Mouse (Mus musculus) embryonic facial prominence, embryonic 10.5 days (tissue): ENCODE results near the gene Pde1b. TPM values are rescaled to one million over a fixed set of nuclear protein-coding genes. Genes with fewer than 3 reads are reported as not detected.

Experiments
- DNase-seq: peaks from one replicate; pipeline ENCODE4 v3.0.0-alpha.2; 2017; ENCODE audit warnings: low spot score
- H3K27ac ChIP-seq: fragments of 300-500 bp; sonication (generic); replicated peaks from 2 replicates; pipeline ENCODE4 v1.5.1; 2016; ENCODE audit warnings: mild to moderate bottlenecking
- H3K27me3 ChIP-seq: fragments of 300-500 bp; sonication (generic); replicated peaks from 2 replicates; pipeline ENCODE4 v1.6.1; 2016; ENCODE audit warnings: low read depth, mild to moderate bottlenecking; ENCODE audit not compliant: poor library complexity, severe bottlenecking
- H3K36me3 ChIP-seq: fragments of 300-500 bp; sonication (generic); replicated peaks from 2 replicates; pipeline ENCODE4 v1.6.1; 2016; ENCODE audit warnings: mild to moderate bottlenecking, moderate library complexity
- H3K4me1 ChIP-seq: fragments of 300-500 bp; sonication (generic); 2 replicates; pipeline ENCODE4 v1.6.1; 2016
- H3K4me3 ChIP-seq: fragments of 300-500 bp; sonication (generic); 2 replicates; pipeline ENCODE4 v1.5.1; 2016; ENCODE audit warnings: mild to moderate bottlenecking, moderate library complexity
- H3K9me3 ChIP-seq: fragments of 300-500 bp; sonication (generic); 2 replicates; pipeline ENCODE4 v1.6.1; 2016; ENCODE audit warnings: mild to moderate bottlenecking
- WGBS: fragments of 180-500 bp; shearing (Covaris S2); methylation state at CpG from one replicate; pipeline ENCODE4 v1.1.7; 2016; 5-methylcytosine and 5-hydroxymethylcytosine counted together
- polyA plus RNA-seq: library from polyadenylated mRNA; unstranded; fragments of >200 nt; fragmentation: Nextera tagmentation; extraction: Ambion mirVana; gene quantifications from 2 replicates; pipeline ENCODE4 v1.2.1, GENCODE M21; 2016

The Pde1b gene
- polyA plus RNA-seq, 1 experiment from 2014 or later: 6.0 TPM

GRCm38 (mm10) chr15:103514914-103515313 lies 12.1 kb downstream of the Pde1b start:
- no peaks in the 10 kb centered on the region for H3K36me3 ChIP-seq
- peak overlapping the region; percentile 76 for H3K27ac ChIP-seq
- peaks cover 21% of the 10 kb centered on the region; the same call in 1 of the 2 replicates for H3K27me3 ChIP-seq
- H3K4me1 ChIP-seq: peaks cover 39% of the 10 kb centered on the region
- WGBS: 31% methylated on average over 3 of the region's 3 CpGs
- peak overlapping the region; percentile 56 for H3K4me3 ChIP-seq
- DNase-seq: no peak
- no peaks in the 10 kb centered on the region for H3K9me3 ChIP-seq

- no peaks in the 10 kb centered on the region for H3K27me3 ChIP-seq
- peaks cover 50% of the 10 kb centered on the region for H3K4me1 ChIP-seq
- H3K36me3 ChIP-seq: peaks cover 7% of the 10 kb centered on the region
- H3K9me3 ChIP-seq: no peaks in the 10 kb centered on the region
- peak overlapping the region; percentile 78 for H3K27ac ChIP-seq
- no peak overlapping the region; the same call in 1 of the 2 replicates for H3K4me3 ChIP-seq
- peak; percentile 38 for DNase-seq
- WGBS: 12% methylated on average over 5 of the region's 5 CpGs
Observed at GRCm38 (mm10) chr15:103518600-103519385, 16.0 kb downstream of the Pde1b start.

GRCm38 (mm10) chr15:103519386-103520378 lies 16.8 kb downstream of the Pde1b start:
- Histone ChIP-seq H3K9me3 (no peaks in the 10 kb centered on the region), H3K27me3 (no peaks in the 10 kb centered on the region), H3K27ac (peak overlapping the region; percentile 78), H3K36me3 (peaks cover 10% of the 10 kb centered on the region), H3K4me3 (no peak overlapping the region), H3K4me1 (peaks cover 43% of the 10 kb centered on the region)
- WGBS: 23% methylated on average over 4 of the region's 4 CpGs
- DNase-seq: peak; percentile 28

GRCm38 (mm10) chr15:103522458-103523099 lies 19.7 kb downstream of the Pde1b start:
- WGBS: 75% methylated on average over 3 of the region's 3 CpGs
- H3K27me3 ChIP-seq: no peaks in the 10 kb centered on the region
- H3K36me3 ChIP-seq: peaks cover 22% of the 10 kb centered on the region
- H3K9me3 ChIP-seq: no peaks in the 10 kb centered on the region
- no peak for DNase-seq
- H3K4me1 ChIP-seq: peaks cover 36% of the 10 kb centered on the region
- peak overlapping the region; percentile 24 for H3K27ac ChIP-seq
- H3K4me3 ChIP-seq: no peak overlapping the region

- Histone ChIP-seq H3K9me3 (no peaks in the 10 kb centered on the region), H3K4me3 (no peak overlapping the region), H3K27ac (peak overlapping the region; percentile 24; the same call in 1 of the 2 replicates), H3K4me1 (peaks cover 34% of the 10 kb centered on the region), H3K36me3 (peaks cover 27% of the 10 kb centered on the region), H3K27me3 (no peaks in the 10 kb centered on the region)
- WGBS: 51% methylated on average over 3 of the region's 3 CpGs
- no peak for DNase-seq
Observed at GRCm38 (mm10) chr15:103523156-103523555, 20.3 kb downstream of the Pde1b start.

GRCm38 (mm10) chr15:103530372-103530771 lies 27.5 kb downstream of the Pde1b start:
- H3K4me1 ChIP-seq: peaks cover 6% of the 10 kb centered on the region; the same call in 1 of the 2 replicates
- H3K27ac ChIP-seq: no peak overlapping the region
- no peaks in the 10 kb centered on the region for H3K9me3 ChIP-seq
- 6% methylated on average over 5 of the region's 5 CpGs for WGBS
- peak; percentile 67 for DNase-seq
- peaks cover 18% of the 10 kb centered on the region for H3K27me3 ChIP-seq
- no peak overlapping the region for H3K4me3 ChIP-seq
- H3K36me3 ChIP-seq: peaks cover 15% of the 10 kb centered on the region

GRCm38 (mm10) chr15:103534054-103534620 lies 31.3 kb downstream of the Pde1b start:
- Histone ChIP-seq H3K27ac (no peak overlapping the region), H3K4me3 (no peak overlapping the region), H3K4me1 (peaks cover 34% of the 10 kb centered on the region), H3K36me3 (no peaks in the 10 kb centered on the region), H3K9me3 (no peaks in the 10 kb centered on the region), H3K27me3 (peaks cover 56% of the 10 kb centered on the region)
- no peak for DNase-seq
- 86% methylated on average over 7 of the region's 7 CpGs for WGBS

- Histone ChIP-seq H3K27me3 (peaks cover 65% of the 10 kb centered on the region), H3K36me3 (no peaks in the 10 kb centered on the region), H3K9me3 (no peaks in the 10 kb centered on the region), H3K4me3 (no peak overlapping the region), H3K27ac (no peak overlapping the region), H3K4me1 (peaks cover 30% of the 10 kb centered on the region)
- WGBS: 87% methylated on average over 2 of the region's 2 CpGs
- no peak for DNase-seq
Observed at GRCm38 (mm10) chr15:103535030-103535429, 32.2 kb downstream of the Pde1b start.

- Histone ChIP-seq H3K27ac (no peak overlapping the region), H3K36me3 (no peaks in the 10 kb centered on the region), H3K27me3 (peaks cover 68% of the 10 kb centered on the region), H3K4me1 (peaks cover 30% of the 10 kb centered on the region), H3K9me3 (no peaks in the 10 kb centered on the region), H3K4me3 (no peak overlapping the region)
- 69% methylated on average over 1 of the region's 1 CpGs for WGBS
- no peak for DNase-seq
Observed at GRCm38 (mm10) chr15:103535786-103536185, 33.0 kb downstream of the Pde1b start.

GRCm38 (mm10) chr15:103536456-103536855 lies 33.6 kb downstream of the Pde1b start:
- Histone ChIP-seq H3K36me3 (no peaks in the 10 kb centered on the region), H3K4me1 (peaks cover 30% of the 10 kb centered on the region), H3K9me3 (no peaks in the 10 kb centered on the region), H3K4me3 (peak overlapping the region; percentile 75; the same call in 1 of the 2 replicates), H3K27me3 (peaks cover 68% of the 10 kb centered on the region), H3K27ac (no peak overlapping the region)
- DNase-seq: no peak
- 29% methylated on average over 2 of the region's 2 CpGs for WGBS

GRCm38 (mm10) chr15:103537011-103537821 lies 34.4 kb downstream of the Pde1b start:
- H3K36me3 ChIP-seq: no peaks in the 10 kb centered on the region
- peak overlapping the region; percentile 74 for H3K27ac ChIP-seq
- peaks cover 66% of the 10 kb centered on the region for H3K27me3 ChIP-seq
- DNase-seq: peak; percentile 34
- peaks cover 30% of the 10 kb centered on the region for H3K4me1 ChIP-seq
- H3K4me3 ChIP-seq: peak overlapping the region; percentile 75
- no peaks in the 10 kb centered on the region for H3K9me3 ChIP-seq
- under 1% methylated on average over 37 of the region's 37 CpGs for WGBS
